Mouse (Mus musculus) intestine, postnatal 0 days (tissue): ENCODE measurements around the gene Dnah14. TPM values are rescaled to one million over a fixed set of nuclear protein-coding genes. Genes with fewer than 3 reads are reported as not detected.

ENCODE experiments used
- ATAC-seq: fragments of 200-750 bp; cut with Nextera tagmentation; 2 replicates; pipeline ENCODE4 v1.8.0; 2017; ENCODE audit warnings: mild to moderate bottlenecking, moderate TSS enrichment, moderate library complexity
- H3K27ac ChIP-seq: fragments of 300-500 bp; sonication (generic); 2 replicates; pipeline ENCODE4 v1.5.1; 2014; ENCODE audit warnings: mild to moderate bottlenecking, low read depth, low read length, moderate library complexity
- H3K27me3 ChIP-seq: fragments of 300-500 bp; sonication (generic); replicated peaks from 2 replicates; pipeline ENCODE4 v1.6.1; 2014; ENCODE audit warnings: low read length, mixed read lengths; ENCODE audit not compliant: control insufficient read depth, insufficient read depth
- H3K36me3 ChIP-seq: fragments of 300-500 bp; sonication (generic); 2 replicates; pipeline ENCODE4 v1.6.1; 2014; ENCODE audit warnings: mild to moderate bottlenecking, moderate library complexity; ENCODE audit not compliant: control insufficient read depth, insufficient read depth
- H3K4me1 ChIP-seq: fragments of 300-500 bp; sonication (generic); replicated peaks from 2 replicates; pipeline ENCODE4 v1.6.1; 2014; ENCODE audit warnings: antibody characterized with exemption, low read length, mixed read lengths; ENCODE audit not compliant: control insufficient read depth, insufficient read depth
- H3K4me2 ChIP-seq: fragments of 300-500 bp; sonication (generic); replicated peaks from 2 replicates; pipeline ENCODE4 v1.6.1; 2014; ENCODE audit warnings: low read depth, mild to moderate bottlenecking, moderate library complexity
- H3K4me3 ChIP-seq: fragments of 300-500 bp; sonication (generic); 2 replicates; pipeline ENCODE4 v1.5.1; 2014; ENCODE audit warnings: low read depth, low read length
- H3K9ac ChIP-seq: fragments of 300-500 bp; sonication (generic); 2 replicates; pipeline ENCODE4 v1.6.1; 2014; ENCODE audit warnings: mild to moderate bottlenecking, low read depth, low read length
- H3K9me3 ChIP-seq: fragments of 300-500 bp; sonication (generic); 2 replicates; pipeline ENCODE4 v1.6.1; 2016; ENCODE audit warnings: mixed run types; ENCODE audit not compliant: control insufficient read depth
- CTCF ChIP-seq: sonication (generic); IDR thresholded peaks from 2 replicates; pipeline ENCODE4 v1.5.1; 2016; ENCODE audit warnings: low read depth, mild to moderate bottlenecking, control low read depth, antibody characterized with exemption, moderate library complexity
- WGBS: fragments of 180-500 bp; shearing (Covaris S2); extraction: QIAGEN DNeasy Blood & Tissue Kit; methylation state at CpG from one replicate; pipeline ENCODE4 v1.1.7; 2014; 5-methylcytosine and 5-hydroxymethylcytosine counted together
- polyA plus RNA-seq: library from polyadenylated mRNA; unstranded; fragments of >200 nt; fragmentation: Nextera tagmentation; extraction: Ambion mirVana; gene quantifications from 2 replicates; pipeline ENCODE4 v1.2.1, GENCODE M21; 2015

Gene Dnah14
- polyA plus RNA-seq, 1 experiment from 2014 or later: 1.2 TPM

DNA sequence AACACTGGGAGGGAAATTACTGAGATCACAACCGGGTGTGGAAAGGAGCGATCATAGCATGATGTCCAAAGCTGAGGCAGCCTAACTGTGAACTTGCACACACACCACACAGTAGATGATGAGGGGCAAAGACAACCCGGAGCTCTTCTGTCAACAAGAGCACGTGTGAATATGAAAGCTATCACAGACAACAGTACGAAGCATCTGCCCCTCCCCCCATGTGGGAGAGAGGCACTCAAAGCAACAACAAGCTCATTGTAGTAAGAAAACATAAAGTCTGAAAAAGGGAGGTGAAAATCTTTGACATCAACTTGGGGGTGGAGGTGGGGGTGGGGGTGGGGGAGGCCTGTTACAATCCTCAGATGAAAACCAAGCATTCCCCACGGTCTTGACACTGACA lies 256.8 kb downstream of the Dnah14 start:
- H3K9me3 ChIP-seq: no peaks in the 10 kb centered on the region
- WGBS: 78% methylated on average over 6 of the region's 6 CpGs
- peaks cover 66% of the 10 kb centered on the region for H3K36me3 ChIP-seq
- H3K27ac ChIP-seq: no peak overlapping the region
- ATAC-seq: no peak
- no peak overlapping the region for H3K4me3 ChIP-seq
- no peak for TF ChIP-seq CTCF
- no peaks in the 10 kb centered on the region for H3K27me3 ChIP-seq
- no peak overlapping the region for H3K4me2 ChIP-seq
- no peaks in the 10 kb centered on the region for H3K4me1 ChIP-seq
- no peak overlapping the region for H3K9ac ChIP-seq

DNA sequence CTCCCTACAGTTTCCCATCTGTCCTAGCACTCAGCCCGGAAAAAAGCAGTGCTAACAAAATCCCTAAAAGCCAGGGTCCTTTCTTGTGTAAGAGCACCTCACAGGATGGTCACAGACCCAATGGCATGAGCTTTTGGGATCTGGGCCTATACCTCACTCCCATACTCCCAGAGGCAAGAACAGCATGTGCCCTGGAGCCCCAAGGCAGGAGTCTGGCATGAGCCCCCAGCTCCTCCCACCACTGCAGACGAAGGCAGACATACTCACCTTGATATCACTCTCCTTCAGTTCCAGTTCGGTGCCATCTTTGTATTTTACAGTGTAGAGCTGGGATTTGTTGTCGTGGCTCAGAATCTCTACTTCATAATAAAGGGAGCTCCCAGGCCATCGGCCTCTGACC lies 261.8 kb downstream of the Dnah14 start:
- Histone ChIP-seq H3K9me3 (no peaks in the 10 kb centered on the region), H3K27ac (no peak overlapping the region), H3K4me1 (no peaks in the 10 kb centered on the region), H3K4me2 (no peak overlapping the region), H3K27me3 (no peaks in the 10 kb centered on the region), H3K4me3 (no peak overlapping the region), H3K9ac (no peak overlapping the region), H3K36me3 (peaks cover 21% of the 10 kb centered on the region)
- no peak for ATAC-seq
- no peak for TF ChIP-seq CTCF
- WGBS: 89% methylated on average over 5 of the region's 5 CpGs

DNA sequence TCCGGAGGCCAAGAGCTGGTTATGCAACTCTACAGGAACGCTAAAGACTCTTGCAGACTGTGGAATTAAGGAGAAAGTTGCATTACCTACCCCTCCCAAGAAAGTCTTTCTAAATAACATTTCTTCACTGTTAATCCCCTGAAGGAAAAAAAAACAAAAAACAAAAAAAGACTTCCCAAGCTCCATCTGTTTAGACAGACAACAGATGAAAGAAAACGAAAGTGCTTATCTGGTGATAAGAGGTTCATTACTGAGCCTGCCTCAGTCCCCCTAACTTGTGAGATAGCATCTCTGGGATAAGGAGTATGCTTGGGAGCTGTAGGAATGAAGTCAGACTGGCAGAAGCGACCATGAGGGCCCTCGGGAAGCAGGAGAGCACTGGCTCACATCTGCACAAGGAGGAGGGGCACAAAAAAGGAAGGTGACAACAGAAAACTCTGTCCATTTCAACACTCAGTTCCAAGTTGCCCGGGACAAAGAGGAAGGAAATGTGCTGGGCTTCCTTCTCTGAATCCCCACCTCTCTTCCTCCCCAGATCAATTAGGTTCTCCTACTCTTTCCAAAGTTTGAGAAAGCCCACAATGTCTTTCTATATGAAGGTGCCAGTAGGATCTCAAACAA lies 263.5 kb downstream of the Dnah14 start:
- Histone ChIP-seq H3K27ac (no peak overlapping the region), H3K9ac (no peak overlapping the region), H3K4me3 (no peak overlapping the region), H3K9me3 (no peaks in the 10 kb centered on the region), H3K4me1 (no peaks in the 10 kb centered on the region), H3K27me3 (no peaks in the 10 kb centered on the region), H3K36me3 (peaks cover 8% of the 10 kb centered on the region), H3K4me2 (peak overlapping the region; percentile 95)
- WGBS: 10% methylated on average over 6 of the region's 6 CpGs
- no peak for ATAC-seq
- TF ChIP-seq CTCF: no peak

DNA sequence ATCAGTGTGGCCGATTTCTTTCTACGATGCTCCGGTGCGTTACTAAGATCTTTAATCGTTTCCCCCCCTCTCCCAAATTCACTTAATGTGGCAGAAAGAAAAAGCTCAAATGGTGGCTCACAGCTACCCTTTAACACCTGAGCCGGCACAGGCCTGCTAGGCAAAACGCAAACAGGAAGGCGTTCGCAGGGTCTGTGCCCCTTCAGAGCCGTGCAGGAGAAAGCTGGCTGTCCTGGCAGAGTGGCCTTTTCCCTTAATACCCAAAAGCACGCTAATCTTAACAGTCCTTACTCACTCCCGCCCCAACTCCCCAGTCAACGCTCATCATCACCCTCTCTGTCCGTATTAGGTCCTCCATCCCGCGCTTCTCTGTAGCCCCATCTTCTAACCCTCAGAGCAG lies 265.0 kb downstream of the Dnah14 start:
- Histone ChIP-seq H3K36me3 (no peaks in the 10 kb centered on the region; the same call in 1 of the 2 replicates), H3K27ac (peak overlapping the region; percentile 98), H3K4me2 (peak overlapping the region; percentile 95), H3K9me3 (no peaks in the 10 kb centered on the region), H3K27me3 (no peaks in the 10 kb centered on the region), H3K9ac (peak overlapping the region; percentile 78), H3K4me3 (peak overlapping the region; percentile 78), H3K4me1 (no peaks in the 10 kb centered on the region)
- under 1% methylated on average over 16 of the region's 16 CpGs for WGBS
- ATAC-seq: no peak
- no peak for TF ChIP-seq CTCF

DNA sequence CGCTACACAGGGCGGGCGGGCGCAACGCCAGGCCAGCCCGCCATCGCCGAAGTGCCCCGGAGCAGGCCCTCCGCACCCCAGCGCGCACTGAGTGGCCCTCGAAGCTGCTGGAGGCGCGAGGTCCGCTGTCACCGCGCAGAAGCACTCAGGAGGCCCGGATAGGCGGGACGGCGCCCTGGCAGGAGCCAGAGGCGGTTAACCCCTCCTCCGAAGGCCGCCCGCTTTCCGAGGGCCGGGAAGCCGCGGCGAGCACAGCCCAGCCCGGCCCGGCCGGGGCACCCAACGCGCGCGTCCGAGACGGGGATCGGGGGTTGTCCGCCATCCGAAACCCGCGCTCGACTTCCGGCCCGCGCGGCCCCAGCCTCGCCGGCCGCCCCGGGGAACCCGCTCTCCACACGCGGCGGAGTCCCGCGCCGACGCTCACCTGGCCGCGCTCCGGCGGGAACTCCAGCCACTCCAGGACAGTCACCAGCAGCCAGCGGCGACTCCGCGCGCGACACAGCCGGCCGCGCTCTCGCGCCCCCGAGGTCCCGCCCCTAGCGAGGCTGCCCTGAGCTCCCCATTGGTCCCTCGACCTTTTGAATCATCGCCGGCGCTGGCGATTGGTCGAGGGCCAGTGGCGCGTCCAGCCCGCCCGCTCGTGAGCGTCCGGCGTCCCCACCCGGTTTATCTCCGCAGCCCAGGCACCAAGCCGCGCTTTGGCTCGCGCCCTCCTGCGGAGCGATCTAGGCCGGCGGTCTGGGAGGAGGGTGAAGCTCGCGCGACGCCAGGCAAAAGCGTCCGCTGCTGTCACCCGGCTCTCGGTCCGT lies 265.7 kb downstream of the Dnah14 start:
- Histone ChIP-seq H3K4me1 (no peaks in the 10 kb centered on the region), H3K9ac (peak overlapping the region; percentile 78), H3K9me3 (no peaks in the 10 kb centered on the region), H3K4me3 (peak overlapping the region; percentile 78), H3K4me2 (peak overlapping the region; percentile 95), H3K27me3 (no peaks in the 10 kb centered on the region), H3K36me3 (no peaks in the 10 kb centered on the region), H3K27ac (peak overlapping the region; percentile 98)
- under 1% methylated on average over 89 of the region's 113 CpGs for WGBS
- peak; percentile 99 for ATAC-seq
- TF ChIP-seq CTCF: peak; percentile 67

DNA sequence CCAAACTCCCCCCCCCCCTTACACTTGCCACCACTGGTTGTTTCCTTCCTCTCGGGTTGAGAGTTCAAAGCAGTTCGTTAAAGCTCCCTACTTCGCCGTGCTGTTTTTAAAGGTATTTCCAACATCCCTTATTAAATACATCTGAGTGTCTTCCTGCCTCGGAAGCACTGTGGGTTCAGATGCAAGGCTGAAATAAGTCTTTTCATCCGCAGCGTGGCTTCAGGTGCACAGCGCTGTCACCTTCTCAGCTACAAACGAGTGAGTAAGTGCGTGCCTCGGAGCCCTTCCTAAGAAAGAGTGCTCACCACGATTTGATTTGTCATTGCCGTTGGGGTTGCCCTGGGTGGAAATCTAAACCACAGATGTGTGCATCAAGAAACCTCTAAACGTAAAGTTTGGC lies 266.4 kb downstream of the Dnah14 start, which contains the start of gene Lbr:
TSS of gene Lbr (minus strand) at position 266 of the 400 bp plus-strand sequence.
- Histone ChIP-seq H3K4me3 (peak within 1 kb of the TSS; percentile 78), H3K27me3 (no peaks in the 10 kb centered on the region), H3K4me1 (no peaks in the 10 kb centered on the region), H3K4me2 (peak within 1 kb of the TSS; percentile 95), H3K9ac (peak within 1 kb of the TSS; percentile 78), H3K27ac (peak within 1 kb of the TSS; percentile 98), H3K9me3 (no peaks in the 10 kb centered on the region), H3K36me3 (no peaks in the 10 kb centered on the region)
- no peak for ATAC-seq
- WGBS: 1% methylated on average over 14 of the region's 14 CpGs
- no peak for TF ChIP-seq CTCF
